Mouse (Mus musculus) natural killer cell, adult 2 months (primary cell): ENCODE results near the gene Trim30d.
"Not testable (repeated sequence)": the region's sequence is repeated elsewhere in the genome, so short reads cannot be mapped to it uniquely, and the experiment has no call there.

ENCODE experiments used
- DNase-seq, 2 experiments: peaks; one replicate each; pipeline ENCODE4 v3.0.0; 2022; ENCODE audit warnings: low spot score in 2 of 2

The Trim30d gene

GRCm38 (mm10) chr7:104507421-104508065 is at the start of gene Trim30d:
Gene Trim30d (minus strand): TSS chr7:104507849.
- peak; percentile 1 to 10 for DNase-seq

GRCm38 (mm10) chr7:104552700-104553099 is 45.1 kb upstream of the Trim30d start:
- DNase-seq = no peak

- no peak for DNase-seq
Measured at GRCm38 (mm10) chr7:104549833-104550232, 42.2 kb upstream of the Trim30d start, which contains the start of gene Olfr651. Gene Olfr651 (plus strand): TSS chr7:104550133.

- DNase-seq = no peak
Measured at GRCm38 (mm10) chr7:104501589-104502371, 5.9 kb downstream of the Trim30d start.

GRCm38 (mm10) chr7:104501186-104501585 is 6.5 kb downstream of the Trim30d start:
- not testable (repeated sequence) for DNase-seq

GRCm38 (mm10) chr7:104499464-104499863 is 8.2 kb downstream of the Trim30d start:
- DNase-seq = not testable (repeated sequence)

- DNase-seq = peak; percentile 56 to 57
Measured at GRCm38 (mm10) chr7:104465065-104465744, 42.4 kb downstream of the Trim30d start, which contains the start of gene Trim30a. Gene Trim30a (minus strand): TSS chr7:104465193.

- peak; percentile 44 to 56 for DNase-seq
Measured at GRCm38 (mm10) chr7:104445961-104446645, 61.5 kb downstream of the Trim30d start.
